Mouse (Mus musculus) left cerebral cortex, postnatal 14 days (tissue): ENCODE measurements around the gene Tspan31. TPM values are rescaled to one million over a fixed set of nuclear protein-coding genes. Genes with fewer than 3 reads are reported as not detected.
A peak's percentile ranks its signal among the peaks of the same experiment; 100 is the strongest.

Experiments
- DNase-seq, 2 experiments: peaks; one replicate each; pipeline ENCODE4 v3.0.0; 2021 to 2022; ENCODE audit warnings: low spot score in 2 of 2, mixed read lengths in 1 of 2
- intact Hi-C: fragments of 180-260 bp; cut with DNase I; formaldehyde crosslinking; loops from one replicate; pipeline ENCODE4 v1.15.1; 2025
- long read RNA-seq, 2 experiments: library from polyadenylated mRNA; stranded (forward); transcript quantifications; one replicate each; pipeline ENCODE4 v2.0.0; 2021
- total RNA-seq, 2 experiments: library from RNA; stranded (reverse); gene quantifications; 2 replicates each; pipeline ENCODE4 v1.2.3; 2021

Gene Tspan31
- total RNA-seq = 10 to 100 TPM; 67.1 to 74.5 TPM
- long read RNA-seq, experiment 1, transcript Tspan31-201 (6 exons, 1,556 nt) = major isoform, 81 of 116 reads
- long read RNA-seq, experiment 1, partial matches to known transcripts = 19 of 116 reads
- long read RNA-seq, experiment 1, other reads (novel, unspliced or antisense) = 16 of 116 reads
- long read RNA-seq, experiment 2, transcript Tspan31-201 (6 exons, 1,556 nt) = major isoform, 61 of 90 reads
- long read RNA-seq, experiment 2, partial matches to known transcripts = 5 of 90 reads
- long read RNA-seq, experiment 2, other reads (novel, unspliced or antisense) = 24 of 90 reads

DNA sequence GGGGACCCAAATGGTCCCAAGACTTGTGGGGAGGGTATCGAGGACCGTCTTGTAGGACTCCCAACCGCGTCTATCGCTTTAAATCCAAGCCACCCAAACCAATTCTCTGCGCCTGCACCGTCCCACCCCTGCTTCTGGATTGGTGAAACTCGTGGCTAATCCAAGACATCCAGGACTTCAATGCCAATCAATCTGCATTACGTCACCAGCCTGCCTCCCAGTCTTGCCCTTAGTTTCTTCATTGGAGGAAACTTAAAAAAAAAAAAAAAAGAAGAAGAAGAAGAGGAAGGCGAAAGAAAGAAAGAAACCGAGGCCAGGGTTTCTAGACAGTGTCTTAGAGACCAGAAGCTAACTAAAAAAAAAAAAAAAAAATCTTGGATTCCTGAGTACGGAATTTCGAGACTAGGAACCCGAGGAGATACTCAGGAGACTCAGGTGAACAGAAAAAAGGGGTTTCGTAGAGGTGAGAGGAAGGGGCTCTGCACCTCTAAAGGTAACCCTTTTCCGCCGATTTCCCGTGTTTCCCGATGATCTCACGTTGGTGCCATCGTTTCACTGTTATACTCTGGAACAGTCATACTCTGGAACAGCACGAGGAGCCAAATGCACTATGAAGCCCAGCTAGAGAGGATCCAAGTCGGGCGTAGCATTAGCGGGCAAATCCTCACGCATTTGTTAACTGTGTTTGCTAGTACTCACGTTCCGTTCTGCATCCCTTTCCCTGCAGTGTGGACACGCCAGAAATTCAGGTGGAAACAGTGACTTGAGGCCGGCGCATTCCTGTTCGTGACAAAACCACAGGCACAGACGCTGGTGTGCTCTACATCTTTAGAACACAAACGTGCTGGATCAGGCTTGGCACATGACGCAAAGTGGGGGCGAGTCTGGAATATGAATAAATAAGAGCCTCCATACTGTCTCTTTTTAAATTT, at the start of gene Tspan31:
Gene Tspan31 (minus strand): TSS at position 75 of the 932 bp plus-strand sequence.
- peak; percentile 95 to 97 for DNase-seq
- intact Hi-C loops = no loop called here

- intact Hi-C loops = no loop called here
- DNase-seq = no peak
Observed at GRCm38 (mm10) chr10:127119229-127119628, 49.2 kb upstream of the Tspan31 start.

GRCm38 (mm10) chr10:127118470-127118869, 48.4 kb upstream of the Tspan31 start:
- DNase-seq = no peak
- intact Hi-C loops = no loop called here

DNA sequence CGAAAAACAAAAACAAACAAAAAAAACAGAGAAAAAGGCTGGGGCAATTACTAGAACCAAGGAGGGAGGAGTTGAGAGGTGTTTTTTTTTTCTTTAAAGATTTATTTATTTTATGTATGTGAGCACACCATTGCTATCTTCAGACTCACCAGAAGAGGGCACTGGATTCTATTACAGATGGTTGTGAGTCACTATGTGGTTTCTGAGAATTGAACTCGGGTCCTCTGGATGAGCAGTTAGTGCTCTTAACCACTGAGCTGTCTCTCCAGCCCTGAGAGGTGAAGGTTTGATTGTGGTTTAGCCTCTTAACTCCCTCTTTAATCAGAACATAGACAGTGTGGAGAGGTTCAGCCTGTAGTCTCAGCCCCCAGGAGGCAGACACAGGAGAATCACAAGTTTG, 45.0 kb upstream of the Tspan31 start:
- DNase-seq = no peak
- intact Hi-C loops = no loop called here

DNA sequence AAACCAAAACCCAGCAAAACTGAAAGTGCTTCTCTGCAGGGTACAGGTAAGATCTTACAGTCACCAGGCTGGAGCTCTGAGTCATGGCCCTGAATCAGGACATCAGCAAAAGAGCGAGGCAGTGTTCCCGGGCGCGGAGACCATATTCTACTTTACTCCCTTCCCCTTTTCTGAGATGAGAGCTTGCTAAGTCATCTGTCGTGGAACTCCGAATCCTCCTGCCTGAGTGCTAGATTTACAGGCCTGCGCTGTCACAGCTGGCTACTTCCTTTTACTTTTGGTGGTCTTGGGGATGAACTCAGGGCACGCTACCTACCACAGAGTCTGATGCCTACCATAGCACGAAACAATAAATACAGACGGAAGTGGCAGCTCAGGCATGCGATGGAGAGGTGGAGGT, 44.3 kb upstream of the Tspan31 start:
- DNase-seq = no peak
- intact Hi-C loops = no loop called here

DNA sequence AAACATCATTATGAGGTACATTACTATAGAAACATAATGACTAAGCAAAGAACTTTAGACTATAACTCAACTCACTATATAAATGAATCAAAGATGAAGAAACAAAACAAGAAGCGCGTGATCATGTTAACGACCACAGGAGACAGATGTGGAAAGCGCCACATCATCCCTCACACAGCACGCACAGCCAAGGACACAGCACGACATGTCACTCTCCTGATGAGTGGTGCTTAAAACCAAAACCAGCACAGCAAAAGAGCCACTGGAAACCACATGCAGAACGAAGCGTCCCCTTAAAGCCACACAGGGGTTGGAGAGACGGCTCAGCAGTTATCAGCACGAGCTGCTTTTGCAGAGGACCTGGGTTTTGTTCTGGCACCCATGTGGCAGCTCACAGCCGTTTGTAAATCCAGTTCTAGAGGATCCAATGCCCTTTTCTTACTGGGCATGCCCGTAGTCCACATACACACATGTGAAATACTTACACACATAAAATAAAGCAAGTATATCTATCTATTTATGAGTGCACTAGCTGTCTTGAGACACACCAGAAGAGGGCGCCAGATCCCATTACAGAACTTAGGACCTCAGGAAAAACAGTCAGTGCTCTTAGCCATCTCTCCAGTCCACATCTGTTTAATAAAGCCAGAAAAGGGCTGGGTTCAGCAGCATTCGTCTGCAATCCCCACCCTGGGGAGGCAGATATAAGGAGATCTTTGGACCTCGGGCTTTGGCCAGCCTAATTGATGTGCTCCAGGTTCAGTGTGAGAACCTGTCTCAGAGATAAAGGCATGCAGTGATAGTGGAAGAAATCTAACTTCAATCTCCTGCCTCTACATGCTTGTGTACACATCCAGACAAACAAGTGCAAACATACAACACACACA, 41.2 kb upstream of the Tspan31 start:
- DNase-seq = no peak
- intact Hi-C loops = no loop called here

DNA sequence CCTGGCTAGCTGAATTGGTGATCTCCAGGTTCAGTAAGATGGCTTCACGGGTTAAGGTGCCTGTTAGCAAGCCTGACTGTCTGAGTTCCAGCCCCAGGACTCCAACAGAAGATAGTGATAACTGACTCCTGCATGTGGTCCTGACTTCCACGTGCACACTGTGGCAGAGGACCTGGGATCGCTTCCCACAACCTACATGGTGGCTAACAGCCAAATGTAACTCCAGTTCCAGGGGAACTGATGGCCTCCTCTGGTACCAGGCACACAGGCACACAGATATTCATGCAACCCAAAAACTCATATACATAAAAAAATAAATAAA, 38.2 kb upstream of the Tspan31 start:
- no peak for DNase-seq
- intact Hi-C loops = no loop called here

DNA sequence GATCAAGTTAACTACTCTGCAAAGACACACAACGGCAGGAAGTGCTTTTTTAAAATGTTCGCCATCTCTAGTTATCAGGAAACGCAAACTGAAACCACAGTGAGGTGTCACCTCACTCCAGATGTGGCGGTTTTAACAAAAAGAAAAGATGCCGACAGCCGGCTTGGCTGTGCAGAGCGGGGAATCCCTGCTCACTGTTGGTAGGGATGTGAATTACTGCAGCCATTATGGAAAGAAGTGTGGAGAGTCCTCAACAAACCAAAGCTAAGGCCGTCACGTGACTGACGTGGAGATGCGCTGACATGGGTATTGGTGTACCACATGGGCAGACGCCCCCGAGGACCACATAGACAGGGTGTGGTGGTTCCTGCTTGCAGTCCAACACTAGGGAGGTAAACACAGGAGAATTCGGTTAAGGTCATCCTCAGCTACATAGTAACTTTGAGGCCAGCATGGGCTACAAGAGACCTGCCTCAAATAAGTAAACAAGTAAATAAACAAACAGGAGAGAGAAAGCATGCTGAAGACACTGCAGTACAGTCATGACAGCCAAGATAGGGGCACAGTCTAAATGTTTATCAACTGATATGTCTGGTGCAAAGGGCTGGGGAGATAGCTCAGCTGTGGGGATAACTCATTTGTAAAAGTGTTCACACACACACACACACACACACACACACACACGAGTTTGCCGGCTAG, 37.6 kb upstream of the Tspan31 start:
- no peak for DNase-seq
- intact Hi-C loops = no loop called here

- DNase-seq = no peak
- intact Hi-C loops = no loop called here
Observed at GRCm38 (mm10) chr10:127103631-127104030, 33.6 kb upstream of the Tspan31 start.

DNA sequence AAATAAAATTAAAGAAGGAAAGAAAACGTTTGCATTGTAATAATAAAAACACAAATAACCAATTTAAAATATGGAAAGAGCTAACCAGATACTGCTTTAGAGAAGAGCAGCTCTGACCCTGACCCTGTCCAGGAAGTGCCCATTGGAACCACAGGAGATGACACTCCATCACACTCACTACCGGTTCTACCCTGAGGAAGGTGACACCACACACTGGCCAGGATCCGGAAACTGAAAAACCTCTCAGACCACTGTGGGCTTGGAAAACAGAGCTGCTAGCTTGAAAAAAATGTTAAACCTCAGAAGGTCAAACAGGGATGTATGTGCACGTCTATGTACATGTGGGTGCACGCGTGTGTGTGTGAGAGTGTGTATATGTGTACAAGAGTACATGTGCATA, 31.1 kb upstream of the Tspan31 start:
- DNase-seq = no peak
- intact Hi-C loops = no loop called here

GRCm38 (mm10) chr10:127100414-127100813, 30.4 kb upstream of the Tspan31 start:
- no peak for DNase-seq
- intact Hi-C loops = no loop called here

- DNase-seq = no peak
- intact Hi-C loops = no loop called here
Observed at GRCm38 (mm10) chr10:127099868-127100267, 29.8 kb upstream of the Tspan31 start.

DNA sequence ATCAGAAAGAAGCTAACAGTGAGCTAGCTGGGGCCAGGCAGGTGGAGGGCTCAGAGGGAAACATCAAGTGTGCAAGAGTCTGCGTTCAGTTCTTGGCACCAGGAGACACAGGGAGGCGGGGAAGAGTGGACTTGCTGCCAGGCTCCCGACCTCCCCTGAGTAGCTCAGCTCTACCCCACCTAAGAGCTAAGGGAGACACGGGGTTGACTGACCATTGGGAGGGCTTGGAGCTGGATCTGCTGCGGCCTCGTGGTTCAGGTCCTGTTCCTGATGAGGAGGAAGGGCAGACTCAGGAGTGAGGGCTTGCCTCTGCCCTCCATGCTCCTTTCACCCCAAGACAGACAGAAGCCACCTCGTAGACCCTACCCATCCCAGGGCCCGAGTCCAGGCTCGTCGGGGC, 29.1 kb upstream of the Tspan31 start:
- DNase-seq = no peak
- intact Hi-C loops = no loop called here

GRCm38 (mm10) chr10:127098514-127098913, 28.4 kb upstream of the Tspan31 start:
- no peak for DNase-seq
- intact Hi-C loops = no loop called here

- intact Hi-C loops = no loop called here
- peak in 1 of 2 experiments; percentile 66 for DNase-seq
Observed at GRCm38 (mm10) chr10:127094382-127094802, 24.3 kb upstream of the Tspan31 start.

- intact Hi-C loops = no loop called here
- DNase-seq = no peak
Observed at GRCm38 (mm10) chr10:127092742-127093141, 22.7 kb upstream of the Tspan31 start.

GRCm38 (mm10) chr10:127091507-127092396, 21.7 kb upstream of the Tspan31 start:
- DNase-seq = peak in 1 of 2 experiments; percentile 56

More at GRCm38 (mm10) chr10:127091507-127092396, 21.7 kb upstream of the Tspan31 start:
- intact Hi-C loops = no loop called here
